ENCODE assay signal across 24 mouse cellular contexts in the genomic region with DNA sequence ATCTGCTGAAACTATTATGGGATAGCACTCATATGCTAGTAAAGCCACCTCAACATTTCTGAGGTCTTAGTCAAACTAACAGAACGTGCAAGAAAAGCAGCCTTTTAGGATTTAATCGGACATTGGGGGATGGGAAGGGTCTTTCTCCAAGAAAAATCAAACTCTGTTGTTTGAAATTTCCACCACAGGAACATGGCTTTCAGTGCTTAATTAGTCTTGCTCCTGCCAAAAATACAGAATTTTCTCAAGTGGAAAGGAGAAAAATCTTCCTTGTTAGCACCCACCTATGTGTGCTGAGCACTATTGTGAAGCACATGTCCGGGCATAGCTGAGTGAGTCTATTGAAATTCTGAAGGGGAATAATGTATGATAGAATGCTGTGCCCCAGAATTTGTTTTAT.
DNase-seq lines count a peak whose midpoint lies in the region; ATAC-seq and TF ChIP-seq lines count a peak whose summit lies in the region.
"Had no signal": no experiment of that assay in that cellular context is flagged by ENCODE, and none has a peak within 500 bp of the region (broad histone marks: within the 10 kb centered on the region; RNA-seq: fewer than 3 reads in every experiment).

No protein-coding gene starts in this region.

- no peak overlapping the region for H3K4me2 ChIP-seq in forebrain, embryonic 14.5 days (ENCODE audit: low read length)
- no peak overlapping the region for H3K4me2 ChIP-seq in forebrain, embryonic 12.5 days
- H3K4me2 ChIP-seq in intestine, postnatal 0 days (replicated peaks; ENCODE audit: low read depth), result no peak overlapping the region

- TF ChIP-seq POLR2A in brain, embryonic 14.5 days (IDR thresholded peaks at IDR 0.05; ENCODE audit: borderline replicate concordance, extremely low read depth, insufficient read depth, insufficient read length, poor library complexity, severe bottlenecking), result no peak

- WGBS in forebrain, embryonic 14.5 days, result 35% methylated on average over 3 of the region's 3 CpGs
- WGBS in forebrain, embryonic 12.5 days, result 60% methylated on average over 3 of the region's 3 CpGs
- 86% methylated on average over 3 of the region's 3 CpGs for WGBS in intestine, postnatal 0 days

- TF ChIP-seq CTCF in brain, embryonic 14.5 days (IDR thresholded peaks at IDR 0.05; ENCODE audit: borderline replicate concordance, extremely low read depth, insufficient read depth, insufficient read length), result no peak
- TF ChIP-seq CTCF in intestine, postnatal 0 days (IDR thresholded peaks at IDR 0.05; ENCODE audit: low read depth), result no peak

- H3K27ac ChIP-seq in forebrain, embryonic 14.5 days (ENCODE audit: low read depth, low read length), result no peak overlapping the region
- no peak overlapping the region for H3K27ac ChIP-seq in forebrain, embryonic 12.5 days
- no peak overlapping the region for H3K27ac ChIP-seq in intestine, postnatal 0 days (ENCODE audit: low read depth, low read length)

- no peak overlapping the region for H3K4me3 ChIP-seq in forebrain, embryonic 14.5 days (ENCODE audit: low read depth, low read length)
- H3K4me3 ChIP-seq in forebrain, embryonic 12.5 days (replicated peaks), result no peak overlapping the region
- no peak overlapping the region for H3K4me3 ChIP-seq in intestine, postnatal 0 days (ENCODE audit: low read depth, low read length)

- no peak overlapping the region for H3K9ac ChIP-seq in forebrain, embryonic 14.5 days (ENCODE audit: low read length)
- no peak overlapping the region for H3K9ac ChIP-seq in forebrain, embryonic 12.5 days
- no peak overlapping the region for H3K9ac ChIP-seq in intestine, postnatal 0 days (ENCODE audit: low read depth, low read length)

- no peak for ATAC-seq in forebrain, embryonic 14.5 days
- no peak for ATAC-seq in forebrain, embryonic 12.5 days (ENCODE audit: low FRiP score)
- no peak for ATAC-seq in intestine, postnatal 0 days
- ATAC-seq: activated CD4-positive, CD25-positive, alpha-beta regulatory T cell, adult 4 months; CD4-positive, CD25-positive, alpha-beta regulatory T cell, adult 4 months; Patski had no signal

- no peaks in the 10 kb centered on the region for H3K9me3 ChIP-seq in forebrain, embryonic 14.5 days (replicated peaks; ENCODE audit: control insufficient read depth, low read length)
- H3K9me3 ChIP-seq in forebrain, embryonic 12.5 days, result no peaks in the 10 kb centered on the region
- no peaks in the 10 kb centered on the region for H3K9me3 ChIP-seq in intestine, postnatal 0 days (ENCODE audit: control insufficient read depth)
- H3K9me3 ChIP-seq: G1E had no signal

- H3K36me3 ChIP-seq in forebrain, embryonic 14.5 days (ENCODE audit: control insufficient read depth, insufficient read depth, low read length), result no peaks in the 10 kb centered on the region
- no peaks in the 10 kb centered on the region for H3K36me3 ChIP-seq in forebrain, embryonic 12.5 days (replicated peaks)
- H3K36me3 ChIP-seq in intestine, postnatal 0 days (ENCODE audit: control insufficient read depth, insufficient read depth), result no peaks in the 10 kb centered on the region
- H3K36me3 ChIP-seq: G1E had no signal

- no peaks in the 10 kb centered on the region for H3K27me3 ChIP-seq in forebrain, embryonic 14.5 days (replicated peaks; ENCODE audit: control insufficient read depth, insufficient read depth, low read length)
- H3K27me3 ChIP-seq in forebrain, embryonic 12.5 days, result no peaks in the 10 kb centered on the region
- no peaks in the 10 kb centered on the region for H3K27me3 ChIP-seq in intestine, postnatal 0 days (replicated peaks; ENCODE audit: control insufficient read depth, insufficient read depth, low read length)
- H3K27me3 ChIP-seq: CH12.LX, Patski had no signal

- peak; percentile 28 for DNase-seq in forebrain, embryonic 14.5 days (ENCODE audit: low spot score)
- DNase-seq in retina, embryonic 14.5 days (ENCODE audit: low spot score), result peak; percentile 3
- DNase-seq in retina, postnatal 1 day, result no peak
- DNase-seq in Muller cell, postnatal 12 days (ENCODE audit: inconsistent ontology term), result peak; percentile 61
- DNase-seq in brain, embryonic 14.5 days (ENCODE audit: low read depth), result peak; percentile 51
- no peak for DNase-seq in testis, postnatal 10 days (ENCODE audit: low spot score)
- DNase-seq: adrenal gland, adult 2 months; adrenal gland, adult 8-10 months; adrenal gland, postnatal 10 days; adrenal gland, postnatal 14 days; adrenal gland, postnatal 25 days; adrenal gland, postnatal 36 days; B cell, adult 2 months; cerebellum, adult 11 months; cerebellum, adult 11-12 months; cerebellum, adult 18-20 months; cerebellum, adult 2 months had no signal

- H3K4me1 ChIP-seq in forebrain, embryonic 14.5 days (ENCODE audit: control insufficient read depth, insufficient read depth, low read length), result no peaks in the 10 kb centered on the region
- no peaks in the 10 kb centered on the region; the same call in 1 of the 2 replicates for H3K4me1 ChIP-seq in forebrain, embryonic 12.5 days
- no peaks in the 10 kb centered on the region for H3K4me1 ChIP-seq in intestine, postnatal 0 days (replicated peaks; ENCODE audit: control insufficient read depth, insufficient read depth, low read length)

Comparison
In these comparisons a context has a peak if more than half of its experiments do, and no peak if none do; other contexts are left out.
1. DNase-seq: peak in forebrain, embryonic 14.5 days (single experiment), retina, embryonic 14.5 days (single experiment), Muller cell, postnatal 12 days (single experiment) and brain, embryonic 14.5 days (single experiment); none in retina, postnatal 1 day (single experiment) and testis, postnatal 10 days (single experiment).